20 mouse cellular contexts compared by ENCODE assay signal in the genomic region with DNA sequence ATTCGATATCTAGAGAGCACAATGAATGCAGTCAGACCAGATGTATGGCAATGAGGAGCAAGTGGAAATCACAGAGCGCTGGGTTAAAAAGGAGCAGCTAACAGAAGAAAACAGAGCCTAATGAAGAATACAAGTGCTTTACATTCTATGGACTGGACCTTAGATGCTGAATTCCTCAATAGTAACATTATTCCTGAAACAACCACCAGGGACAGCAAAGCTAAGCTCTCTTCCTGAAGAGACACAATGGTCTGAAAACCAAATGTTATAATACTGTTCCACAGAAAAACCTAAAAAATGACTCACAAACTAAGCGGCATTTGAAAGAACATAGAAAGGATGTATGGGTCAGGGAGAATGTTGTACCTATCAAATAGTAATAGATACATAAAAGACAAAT.
DNase-seq lines count a peak whose midpoint lies in the region; ATAC-seq and TF ChIP-seq lines count a peak whose summit lies in the region.
"Had no signal": no experiment of that assay in that cellular context is flagged by ENCODE, and none has a peak within 500 bp of the region (broad histone marks: within the 10 kb centered on the region; RNA-seq: fewer than 3 reads in every experiment).

No protein-coding gene starts in this region.

- no peak overlapping the region for H3K4me3 ChIP-seq in embryonic facial prominence, embryonic 11.5 days (ENCODE audit: low read depth, low read length)
- no peak overlapping the region for H3K4me3 ChIP-seq in embryonic facial prominence, embryonic 10.5 days
- H3K4me3 ChIP-seq in intestine, postnatal 0 days (ENCODE audit: low read depth, low read length), result no peak overlapping the region
- H3K4me3 ChIP-seq in intestine, embryonic 16.5 days (ENCODE audit: low read length), result no peak overlapping the region
- no peak overlapping the region for H3K4me3 ChIP-seq in midbrain, embryonic 14.5 days (replicated peaks; ENCODE audit: low read depth, low read length)
- H3K4me3 ChIP-seq in midbrain, embryonic 16.5 days (ENCODE audit: low read depth, low read length), result no peak overlapping the region
- no peak overlapping the region for H3K4me3 ChIP-seq in stomach, postnatal 0 days (ENCODE audit: low read depth, low read length)
- H3K4me3 ChIP-seq: forebrain, embryonic 15.5 days; hindbrain, embryonic 10.5 days; limb, embryonic 13.5 days had no signal

- no peaks in the 10 kb centered on the region for H3K4me1 ChIP-seq in embryonic facial prominence, embryonic 11.5 days (ENCODE audit: control insufficient read depth, insufficient read depth, low read length)
- peaks cover 24% of the 10 kb centered on the region for H3K4me1 ChIP-seq in embryonic facial prominence, embryonic 10.5 days
- H3K4me1 ChIP-seq in intestine, postnatal 0 days (replicated peaks; ENCODE audit: control insufficient read depth, insufficient read depth, low read length), result no peaks in the 10 kb centered on the region
- H3K4me1 ChIP-seq in intestine, embryonic 16.5 days (ENCODE audit: control insufficient read depth, insufficient read depth, low read length), result no peaks in the 10 kb centered on the region
- peaks cover 3% of the 10 kb centered on the region; the same call in 1 of the 2 replicates for H3K4me1 ChIP-seq in midbrain, embryonic 14.5 days (ENCODE audit: control insufficient read depth, insufficient read depth, low read length)
- H3K4me1 ChIP-seq in midbrain, embryonic 16.5 days (ENCODE audit: control insufficient read depth, insufficient read depth, low read length), result no peaks in the 10 kb centered on the region
- no peaks in the 10 kb centered on the region for H3K4me1 ChIP-seq in stomach, postnatal 0 days (replicated peaks; ENCODE audit: control insufficient read depth, insufficient read depth)
- H3K4me1 ChIP-seq: hindbrain, embryonic 10.5 days; limb, embryonic 13.5 days had no signal

- intact Hi-C loops in gastrocnemius, postnatal 14 days (cut with DNase I; ENCODE audit: low total_unique reads), result no loop called here

- H3K9me3 ChIP-seq in embryonic facial prominence, embryonic 11.5 days (replicated peaks; ENCODE audit: control insufficient read depth, low read length), result no peaks in the 10 kb centered on the region
- no peaks in the 10 kb centered on the region for H3K9me3 ChIP-seq in embryonic facial prominence, embryonic 10.5 days
- H3K9me3 ChIP-seq in intestine, postnatal 0 days (ENCODE audit: control insufficient read depth), result no peaks in the 10 kb centered on the region
- H3K9me3 ChIP-seq in intestine, embryonic 16.5 days (ENCODE audit: control insufficient read depth, low read length), result no peaks in the 10 kb centered on the region
- no peaks in the 10 kb centered on the region for H3K9me3 ChIP-seq in midbrain, embryonic 14.5 days (ENCODE audit: control insufficient read depth, low read length)
- no peaks in the 10 kb centered on the region for H3K9me3 ChIP-seq in midbrain, embryonic 16.5 days (replicated peaks; ENCODE audit: control insufficient read depth, low read length, poor library complexity, severe bottlenecking)
- H3K9me3 ChIP-seq in stomach, postnatal 0 days (ENCODE audit: control insufficient read depth, low read length), result no peaks in the 10 kb centered on the region
- H3K9me3 ChIP-seq: forebrain, embryonic 15.5 days; hindbrain, embryonic 10.5 days; limb, embryonic 13.5 days had no signal

- no peaks in the 10 kb centered on the region for H3K36me3 ChIP-seq in embryonic facial prominence, embryonic 11.5 days (replicated peaks; ENCODE audit: control insufficient read depth, insufficient read depth, low read depth, low read length)
- no peaks in the 10 kb centered on the region for H3K36me3 ChIP-seq in embryonic facial prominence, embryonic 10.5 days (replicated peaks)
- H3K36me3 ChIP-seq in intestine, postnatal 0 days (ENCODE audit: control insufficient read depth, insufficient read depth), result no peaks in the 10 kb centered on the region
- H3K36me3 ChIP-seq in intestine, embryonic 16.5 days (ENCODE audit: control insufficient read depth, insufficient read depth, low read length), result no peaks in the 10 kb centered on the region
- H3K36me3 ChIP-seq in midbrain, embryonic 14.5 days (ENCODE audit: control insufficient read depth, insufficient read depth, low read length), result no peaks in the 10 kb centered on the region
- H3K36me3 ChIP-seq in midbrain, embryonic 16.5 days (ENCODE audit: control insufficient read depth, insufficient read depth, low read length), result no peaks in the 10 kb centered on the region
- H3K36me3 ChIP-seq in stomach, postnatal 0 days (ENCODE audit: control insufficient read depth, insufficient read depth, low read length), result no peaks in the 10 kb centered on the region
- H3K36me3 ChIP-seq: forebrain, embryonic 15.5 days; hindbrain, embryonic 10.5 days; limb, embryonic 13.5 days had no signal

- no peak overlapping the region for H3K27ac ChIP-seq in embryonic facial prominence, embryonic 11.5 days (replicated peaks; ENCODE audit: low read depth, low read length)
- H3K27ac ChIP-seq in embryonic facial prominence, embryonic 10.5 days (replicated peaks), result no peak overlapping the region
- H3K27ac ChIP-seq in intestine, postnatal 0 days (ENCODE audit: low read depth, low read length), result no peak overlapping the region
- no peak overlapping the region for H3K27ac ChIP-seq in intestine, embryonic 16.5 days (ENCODE audit: low read length)
- no peak overlapping the region for H3K27ac ChIP-seq in midbrain, embryonic 14.5 days (replicated peaks; ENCODE audit: low read depth, low read length)
- H3K27ac ChIP-seq in midbrain, embryonic 16.5 days (ENCODE audit: low read length), result no peak overlapping the region
- no peak overlapping the region for H3K27ac ChIP-seq in stomach, postnatal 0 days (replicated peaks)
- H3K27ac ChIP-seq: forebrain, embryonic 15.5 days; hindbrain, embryonic 10.5 days; limb, embryonic 13.5 days had no signal

- DNase-seq in embryonic facial prominence, embryonic 11.5 days (ENCODE audit: low spot score), result peak; percentile 50
- DNase-seq in embryonic facial prominence, embryonic 10.5 days (ENCODE audit: low spot score), result no peak
- DNase-seq in midbrain, embryonic 14.5 days, result peak; percentile 38
- no peak for DNase-seq in stomach, postnatal 0 days (ENCODE audit: low spot score)
- no peak for DNase-seq in gastrocnemius, postnatal 14 days
- DNase-seq: adrenal gland, postnatal 10 days; cerebellum, adult 9-11 months; heart, adult 18-20 months; kidney, adult 9 months; kidney, postnatal 36 days; layer of hippocampus, adult 9-11 months; lung, postnatal 36 days; right cerebral cortex, adult 18-20 months had no signal

- no peaks in the 10 kb centered on the region for H3K27me3 ChIP-seq in embryonic facial prominence, embryonic 11.5 days (ENCODE audit: control insufficient read depth, insufficient read depth, low read length)
- H3K27me3 ChIP-seq in embryonic facial prominence, embryonic 10.5 days (replicated peaks; ENCODE audit: low read depth, poor library complexity, severe bottlenecking), result no peaks in the 10 kb centered on the region
- no peaks in the 10 kb centered on the region for H3K27me3 ChIP-seq in intestine, postnatal 0 days (replicated peaks; ENCODE audit: control insufficient read depth, insufficient read depth, low read length)
- no peaks in the 10 kb centered on the region for H3K27me3 ChIP-seq in intestine, embryonic 16.5 days (replicated peaks; ENCODE audit: control insufficient read depth, insufficient read depth, low read length)
- no peaks in the 10 kb centered on the region for H3K27me3 ChIP-seq in midbrain, embryonic 14.5 days (ENCODE audit: control insufficient read depth, insufficient read depth, low read length)
- no peaks in the 10 kb centered on the region for H3K27me3 ChIP-seq in midbrain, embryonic 16.5 days (ENCODE audit: control insufficient read depth, insufficient read depth, low read depth, low read length)
- H3K27me3 ChIP-seq in stomach, postnatal 0 days (ENCODE audit: control insufficient read depth, insufficient read depth, low read length), result no peaks in the 10 kb centered on the region
- H3K27me3 ChIP-seq: forebrain, embryonic 15.5 days; limb, embryonic 13.5 days had no signal

- no peak overlapping the region for H3K9ac ChIP-seq in embryonic facial prominence, embryonic 11.5 days (replicated peaks; ENCODE audit: low read length)
- no peak overlapping the region for H3K9ac ChIP-seq in intestine, postnatal 0 days (ENCODE audit: low read depth, low read length)
- no peak overlapping the region for H3K9ac ChIP-seq in intestine, embryonic 16.5 days (ENCODE audit: low read depth, low read length)
- H3K9ac ChIP-seq in midbrain, embryonic 14.5 days (replicated peaks; ENCODE audit: low read length), result no peak overlapping the region
- no peak overlapping the region for H3K9ac ChIP-seq in midbrain, embryonic 16.5 days (ENCODE audit: low read depth, low read length)
- no peak overlapping the region for H3K9ac ChIP-seq in stomach, postnatal 0 days (ENCODE audit: low read length)
- H3K9ac ChIP-seq: forebrain, embryonic 15.5 days; limb, embryonic 13.5 days had no signal

- peak; percentile 44 for TF ChIP-seq CTCF in intestine, postnatal 0 days (IDR thresholded peaks at IDR 0.05; ENCODE audit: low read depth)
- peak; percentile 59 for TF ChIP-seq CTCF in stomach, postnatal 0 days (IDR thresholded peaks at IDR 0.05; ENCODE audit: low read depth)

- WGBS in embryonic facial prominence, embryonic 11.5 days, result 71% methylated on average over 3 of the region's 3 CpGs
- WGBS in embryonic facial prominence, embryonic 10.5 days, result 69% methylated on average over 3 of the region's 3 CpGs
- 87% methylated on average over 3 of the region's 3 CpGs for WGBS in intestine, postnatal 0 days
- 85% methylated on average over 3 of the region's 3 CpGs for WGBS in intestine, embryonic 16.5 days
- WGBS in midbrain, embryonic 14.5 days, result 90% methylated on average over 3 of the region's 3 CpGs
- WGBS in midbrain, embryonic 16.5 days, result 87% methylated on average over 3 of the region's 3 CpGs
- WGBS in stomach, postnatal 0 days, result 88% methylated on average over 3 of the region's 3 CpGs

- no peak for ATAC-seq in embryonic facial prominence, embryonic 11.5 days (replicated peaks; ENCODE audit: insufficient number of reproducible peaks, low FRiP score, low TSS enrichment, low read depth)
- ATAC-seq in intestine, postnatal 0 days, result no peak
- ATAC-seq in intestine, embryonic 16.5 days, result no peak
- no peak for ATAC-seq in midbrain, embryonic 14.5 days (ENCODE audit: low FRiP score, low TSS enrichment)
- ATAC-seq in midbrain, embryonic 16.5 days, result no peak
- ATAC-seq in stomach, postnatal 0 days (ENCODE audit: low FRiP score, low TSS enrichment), result no peak
- ATAC-seq: activated CD4-positive, CD25-positive, alpha-beta regulatory T cell, adult 4 months; forebrain, embryonic 15.5 days had no signal

- no peak for TF ChIP-seq EP300 in stomach, postnatal 0 days (optimal IDR thresholded peaks at IDR 0.05)

- no peak overlapping the region for H3K4me2 ChIP-seq in embryonic facial prominence, embryonic 11.5 days (ENCODE audit: low read depth, low read length)
- H3K4me2 ChIP-seq in intestine, postnatal 0 days (replicated peaks; ENCODE audit: low read depth), result no peak overlapping the region
- H3K4me2 ChIP-seq in intestine, embryonic 16.5 days (ENCODE audit: low read depth, low read length), result no peak overlapping the region
- H3K4me2 ChIP-seq in midbrain, embryonic 14.5 days (ENCODE audit: low read length), result no peak overlapping the region
- H3K4me2 ChIP-seq in midbrain, embryonic 16.5 days (ENCODE audit: low read length), result no peak overlapping the region
- H3K4me2 ChIP-seq in stomach, postnatal 0 days (replicated peaks; ENCODE audit: low read depth), result no peak overlapping the region
- H3K4me2 ChIP-seq: forebrain, embryonic 15.5 days; limb, embryonic 13.5 days had no signal

Comparison
In these comparisons a context has a peak if more than half of its experiments do, and no peak if none do; other contexts are left out.
1. DNase-seq: peak in embryonic facial prominence, embryonic 11.5 days (single experiment) and midbrain, embryonic 14.5 days (single experiment); none in embryonic facial prominence, embryonic 10.5 days (single experiment), stomach, postnatal 0 days (single experiment) and gastrocnemius, postnatal 14 days (single experiment).